Mouse (Mus musculus) ES-E14 (cell line): ENCODE measurements around the gene Atp6v1g3.

Source experiments
- MAFK ChIP-seq: IDR thresholded peaks from 2 replicates; pipeline ENCODE4 v1.6.1; 2014; ENCODE audit warnings: mild to moderate bottlenecking, low read depth, low read length, inconsistent platforms; ENCODE audit not compliant: insufficient read depth
- ZC3H11A ChIP-seq: IDR thresholded peaks from 2 replicates; pipeline ENCODE4 v1.6.1; 2012; ENCODE audit warnings: low read depth, mild to moderate bottlenecking, inconsistent platforms, low read length, borderline replicate concordance

DNA sequence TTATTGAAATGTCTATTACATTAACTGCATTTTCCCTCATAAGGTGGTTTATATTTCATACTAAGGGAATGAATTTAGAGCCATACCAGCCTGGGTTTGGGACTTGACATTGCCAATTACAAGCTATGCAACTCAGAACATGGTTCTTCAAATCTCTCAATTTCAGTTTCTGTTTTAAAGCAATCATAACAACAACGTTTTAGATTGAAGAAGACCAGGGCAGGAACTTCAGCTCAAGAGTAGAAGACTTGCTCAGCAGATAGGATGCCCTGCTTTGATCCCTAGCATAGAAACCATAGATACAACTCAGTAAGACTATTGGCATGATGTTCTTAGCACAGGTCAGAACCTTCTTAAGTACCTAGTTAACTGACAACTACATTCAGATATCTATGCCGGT, 63.9 kb downstream of the Atp6v1g3 start:
- TF ChIP-seq MAFK, result no peak
- no peak for TF ChIP-seq ZC3H11A
